Mouse (Mus musculus) c-Kit-positive CD71-positive TER-119-negative erythroid progenitor cells, embryonic 14.5 days (primary cell): ENCODE measurements around the gene Srcin1.

Experiments
- DNase-seq: peaks from one replicate; pipeline ENCODE4 v3.0.0-alpha.2; 2013; ENCODE audit warnings: low read depth

The Srcin1 gene

GRCm38 (mm10) chr11:97579088-97579857 is 3.3 kb upstream of the Srcin1 start:
- no peak for DNase-seq

- no peak for DNase-seq
These were observed 2.3 kb upstream of the Srcin1 start for GRCm38 (mm10) chr11:97578286-97578685.

GRCm38 (mm10) chr11:97575638-97576037 is 348 bp downstream of the Srcin1 start:
- peak; percentile 31 for DNase-seq

GRCm38 (mm10) chr11:97575075-97575474 is 911 bp downstream of the Srcin1 start:
- DNase-seq, result no peak

GRCm38 (mm10) chr11:97574551-97575051 is 1.4 kb downstream of the Srcin1 start:
- DNase-seq, result no peak

- no peak for DNase-seq
These were observed 2.0 kb downstream of the Srcin1 start for GRCm38 (mm10) chr11:97573891-97574550.

GRCm38 (mm10) chr11:97572895-97573480 is 3.0 kb downstream of the Srcin1 start:
- no peak for DNase-seq

GRCm38 (mm10) chr11:97572089-97572345 is 4.0 kb downstream of the Srcin1 start:
- DNase-seq, result no peak

- DNase-seq, result no peak
These were observed 4.5 kb downstream of the Srcin1 start for GRCm38 (mm10) chr11:97571266-97572088.

GRCm38 (mm10) chr11:97570493-97571137 is 5.4 kb downstream of the Srcin1 start:
- no peak for DNase-seq

- no peak for DNase-seq
These were observed 6.2 kb downstream of the Srcin1 start for GRCm38 (mm10) chr11:97569806-97570205.

GRCm38 (mm10) chr11:97569301-97569724 is 6.7 kb downstream of the Srcin1 start:
- DNase-seq, result no peak

GRCm38 (mm10) chr11:97568729-97569128 is 7.3 kb downstream of the Srcin1 start:
- no peak for DNase-seq

GRCm38 (mm10) chr11:97567480-97567879 is 8.5 kb downstream of the Srcin1 start:
- no peak for DNase-seq

GRCm38 (mm10) chr11:97566551-97566950 is 9.4 kb downstream of the Srcin1 start:
- no peak for DNase-seq

- no peak for DNase-seq
These were observed 12.3 kb downstream of the Srcin1 start for GRCm38 (mm10) chr11:97563730-97564129.

- DNase-seq, result no peak
These were observed 13.4 kb downstream of the Srcin1 start for GRCm38 (mm10) chr11:97562536-97562935.

- no peak for DNase-seq
These were observed 15.6 kb downstream of the Srcin1 start for GRCm38 (mm10) chr11:97560210-97560963.

GRCm38 (mm10) chr11:97559549-97559948 is 16.4 kb downstream of the Srcin1 start:
- DNase-seq, result no peak

GRCm38 (mm10) chr11:97557885-97558284 is 18.1 kb downstream of the Srcin1 start:
- no peak for DNase-seq
